Mouse (Mus musculus) small intestine, adult 2 months (tissue): ENCODE results near the gene Tbata.
A peak's percentile ranks its signal among the peaks of the same experiment; 100 is the strongest.

Source experiments
- CTCF ChIP-seq: fragments of 200-500 bp; IDR thresholded peaks from 2 replicates; pipeline ENCODE4 v1.5.1; 2012; ENCODE audit warnings: low read depth, mild to moderate bottlenecking, control low read depth, inconsistent platforms, low read length, moderate library complexity, mixed read lengths; ENCODE audit not compliant: insufficient replicate concordance, insufficient read length; ENCODE audit errors: extremely low read depth
- POLR2A ChIP-seq: fragments of 200-500 bp; IDR thresholded peaks from 2 replicates; pipeline ENCODE4 v1.6.1; 2012; ENCODE audit warnings: low read depth, mild to moderate bottlenecking, control low read depth, inconsistent platforms, low read length, moderate library complexity

GRCm38 (mm10) chr10:61211743-61212142 lies 40.0 kb downstream of the Tbata start:
- TF ChIP-seq CTCF (peak; percentile 86), POLR2A (no peak)
